Comparison of ENCODE assay signal across 8 mouse cellular contexts in the genomic region with DNA sequence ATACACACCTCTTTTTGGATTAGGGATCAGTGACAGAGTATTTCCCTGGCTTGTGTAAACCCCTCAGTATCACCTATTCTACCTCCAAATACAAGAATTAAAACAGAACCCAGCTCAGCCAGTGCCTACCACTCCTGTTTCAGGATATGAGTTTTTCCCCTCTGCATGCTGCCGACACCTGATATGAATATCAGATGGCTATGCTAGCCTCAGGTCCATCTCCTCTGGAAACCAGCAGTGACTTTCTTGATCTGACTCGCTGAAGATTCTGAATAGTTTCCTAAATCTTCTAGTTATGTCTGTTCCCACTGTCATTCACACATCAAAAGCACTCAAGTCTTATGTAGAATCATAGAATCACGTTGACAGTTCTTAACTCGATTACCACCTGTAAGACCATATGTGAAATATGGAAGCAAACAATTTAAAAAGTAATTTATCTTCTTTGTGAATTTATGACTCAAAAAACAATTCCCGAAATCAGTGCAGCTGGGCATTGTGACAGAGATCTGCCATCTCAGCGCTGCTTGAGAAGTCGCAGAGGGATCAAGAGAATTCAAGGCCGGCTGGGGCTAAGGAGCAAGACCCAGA. TPM values are rescaled to one million over a fixed set of nuclear protein-coding genes. Genes with fewer than 3 reads are reported as not detected.
DNase-seq lines count a peak whose midpoint lies in the region; ATAC-seq and TF ChIP-seq lines count a peak whose summit lies in the region.

No protein-coding gene starts in this region.

- peaks cover 14% of the 10 kb centered on the region for H3K4me1 ChIP-seq in kidney, embryonic 15.5 days
- peaks cover 11% of the 10 kb centered on the region for H3K4me1 ChIP-seq in bone marrow macrophage, adult 2 months (ENCODE audit: control insufficient read depth, insufficient read depth, low read length)
- H3K4me1 ChIP-seq in heart, embryonic 16.5 days (ENCODE audit: control insufficient read depth, insufficient read depth, low read length): peaks cover 9% of the 10 kb centered on the region
- peaks cover 36% of the 10 kb centered on the region for H3K4me1 ChIP-seq in midbrain, embryonic 10.5 days

- H3K27me3 ChIP-seq in kidney, embryonic 15.5 days: no peaks in the 10 kb centered on the region
- H3K27me3 ChIP-seq in heart, embryonic 16.5 days (ENCODE audit: control insufficient read depth, insufficient read depth, low read length): no peaks in the 10 kb centered on the region
- H3K27me3 ChIP-seq in midbrain, embryonic 10.5 days (ENCODE audit: low read depth, poor library complexity, severe bottlenecking): no peaks in the 10 kb centered on the region

- no peak overlapping the region for H3K9ac ChIP-seq in kidney, embryonic 15.5 days
- peak overlapping the region; percentile 75; the same call in 1 of the 2 replicates for H3K9ac ChIP-seq in heart, embryonic 16.5 days (ENCODE audit: low read length)

- no peak for TF ChIP-seq POLR2A in bone marrow macrophage, adult 2 months (IDR thresholded peaks at IDR 0.05; ENCODE audit: borderline replicate concordance, low read depth, low read length)

- no peak for DNase-seq in kidney, adult 18-20 months
- DNase-seq in midbrain, embryonic 10.5 days (ENCODE audit: low spot score): no peak
- DNase-seq in thymus, postnatal 4 days: no peak
- no peak for DNase-seq in thymus, postnatal 36 days

- no peak for TF ChIP-seq CTCF in bone marrow macrophage, adult 2 months (IDR thresholded peaks at IDR 0.05; ENCODE audit: low read depth, low read length)

- H3K4me2 ChIP-seq in kidney, embryonic 15.5 days: peak overlapping the region; percentile 83
- H3K4me2 ChIP-seq in heart, embryonic 16.5 days (ENCODE audit: low read depth, low read length): peak overlapping the region; percentile 73

- H3K4me3 ChIP-seq in kidney, embryonic 15.5 days (replicated peaks): peak overlapping the region; percentile 57
- peak overlapping the region; percentile 65 for H3K4me3 ChIP-seq in bone marrow macrophage, adult 2 months (ENCODE audit: insufficient read depth, low read length)
- H3K4me3 ChIP-seq in heart, embryonic 16.5 days (ENCODE audit: low read length): peak overlapping the region; percentile 69
- H3K4me3 ChIP-seq in midbrain, embryonic 10.5 days: peak overlapping the region; percentile 62

- H3K27ac ChIP-seq in kidney, embryonic 15.5 days: peak overlapping the region; percentile 87
- H3K27ac ChIP-seq in bone marrow macrophage, adult 2 months (ENCODE audit: insufficient read depth, low read depth, low read length): peak overlapping the region; percentile 82
- peak overlapping the region; percentile 84 for H3K27ac ChIP-seq in heart, embryonic 16.5 days (ENCODE audit: low read length)
- H3K27ac ChIP-seq in midbrain, embryonic 10.5 days (replicated peaks): peak overlapping the region; percentile 91

- no peaks in the 10 kb centered on the region for H3K36me3 ChIP-seq in kidney, embryonic 15.5 days
- H3K36me3 ChIP-seq in heart, embryonic 16.5 days (ENCODE audit: control insufficient read depth, insufficient read depth): no peaks in the 10 kb centered on the region
- H3K36me3 ChIP-seq in midbrain, embryonic 10.5 days: no peaks in the 10 kb centered on the region

- 38% methylated on average over 8 of the region's 8 CpGs for WGBS in kidney, embryonic 15.5 days
- 51% methylated on average over 8 of the region's 8 CpGs for WGBS in heart, embryonic 16.5 days
- WGBS in midbrain, embryonic 10.5 days: 55% methylated on average over 8 of the region's 8 CpGs

- no peak for ATAC-seq in kidney, embryonic 15.5 days (replicated peaks; ENCODE audit: low FRiP score)
- no peak for ATAC-seq in heart, embryonic 16.5 days (replicated peaks; ENCODE audit: extremely low read depth, insufficient read depth, low FRiP score)
- no peak for ATAC-seq in inflammation-experienced regulatory T-cells, adult 6 months

- H3K9me3 ChIP-seq in kidney, embryonic 15.5 days (replicated peaks): no peaks in the 10 kb centered on the region
- no peaks in the 10 kb centered on the region for H3K9me3 ChIP-seq in heart, embryonic 16.5 days (replicated peaks; ENCODE audit: control insufficient read depth, low read length)
- H3K9me3 ChIP-seq in midbrain, embryonic 10.5 days (replicated peaks): no peaks in the 10 kb centered on the region

RNA-seq across cellular contexts. Expression of a gene that starts 0.4 kb away (rescaled TPM):
- 13.2 and 18.4 TPM in 2 replicates for polyA plus RNA-seq in kidney, embryonic 15.5 days (2015; fragmentation: Nextera tagmentation; extraction: Ambion mirVana)
- polyA plus RNA-seq in bone marrow macrophage, adult 2 months (2012; ENCODE audit: insufficient read depth, insufficient read length, missing spikeins): 43.3 and 46.4 TPM in 2 replicates
- 5.8 and 6.0 TPM in 2 replicates for polyA plus RNA-seq in heart, embryonic 16.5 days (2015; fragmentation: Nextera tagmentation; extraction: Ambion mirVana)
- polyA plus RNA-seq in midbrain, embryonic 10.5 days (2016; fragmentation: Nextera tagmentation; extraction: Ambion mirVana): 4.9 and 5.8 TPM in 2 replicates
- 10 to 100 TPM in 1 of 3 experiments, 1 to 10 TPM in 2; 2.3 to 15.1 (median 4.4) TPM for polyA plus RNA-seq in inflammation-experienced regulatory T-cells, adult 6 months (2017; shearing (Covaris generic))

RNA-seq across cellular contexts. Expression of a gene that starts 22.9 kb away (rescaled TPM):
- polyA plus RNA-seq in kidney, embryonic 15.5 days (2015; fragmentation: Nextera tagmentation; extraction: Ambion mirVana): not detected in 2 replicates
- polyA plus RNA-seq in bone marrow macrophage, adult 2 months (2012; ENCODE audit: insufficient read depth, insufficient read length, missing spikeins): not detected in 2 replicates
- polyA plus RNA-seq in heart, embryonic 16.5 days (2015; fragmentation: Nextera tagmentation; extraction: Ambion mirVana): not detected in 2 replicates
- polyA plus RNA-seq in midbrain, embryonic 10.5 days (2016; fragmentation: Nextera tagmentation; extraction: Ambion mirVana): not detected in 2 replicates
- not detected for polyA plus RNA-seq in inflammation-experienced regulatory T-cells, adult 6 months (2017; shearing (Covaris generic))

RNA-seq across cellular contexts. Expression of a gene that starts 31.2 kb away (rescaled TPM):
- 0.17 TPM in 1 of 2 replicates, not detected in the other for polyA plus RNA-seq in kidney, embryonic 15.5 days (2015; fragmentation: Nextera tagmentation; extraction: Ambion mirVana)
- not detected in 2 replicates for polyA plus RNA-seq in bone marrow macrophage, adult 2 months (2012; ENCODE audit: insufficient read depth, insufficient read length, missing spikeins)
- not detected in 2 replicates for polyA plus RNA-seq in heart, embryonic 16.5 days (2015; fragmentation: Nextera tagmentation; extraction: Ambion mirVana)
- polyA plus RNA-seq in midbrain, embryonic 10.5 days (2016; fragmentation: Nextera tagmentation; extraction: Ambion mirVana): not detected in 2 replicates
- polyA plus RNA-seq in inflammation-experienced regulatory T-cells, adult 6 months (2017; shearing (Covaris generic)): not detected

RNA-seq across cellular contexts. Expression of a gene that starts 49.4 kb away (rescaled TPM):
- polyA plus RNA-seq in kidney, embryonic 15.5 days (2015; fragmentation: Nextera tagmentation; extraction: Ambion mirVana): 0.94 and 1.5 TPM in 2 replicates
- polyA plus RNA-seq in bone marrow macrophage, adult 2 months (2012; ENCODE audit: insufficient read depth, insufficient read length, missing spikeins): not detected in 2 replicates
- 0.12 TPM in 1 of 2 replicates, not detected in the other for polyA plus RNA-seq in heart, embryonic 16.5 days (2015; fragmentation: Nextera tagmentation; extraction: Ambion mirVana)
- not detected in 2 replicates for polyA plus RNA-seq in midbrain, embryonic 10.5 days (2016; fragmentation: Nextera tagmentation; extraction: Ambion mirVana)
- polyA plus RNA-seq in inflammation-experienced regulatory T-cells, adult 6 months (2017; shearing (Covaris generic)): under 1 TPM in 1 of 3 experiments, not detected in 2; 0.36 TPM

RNA-seq across cellular contexts. Expression of a gene that starts 49.5 kb away (rescaled TPM):
- 0.26 TPM in 1 of 2 replicates, not detected in the other for polyA plus RNA-seq in kidney, embryonic 15.5 days (2015; fragmentation: Nextera tagmentation; extraction: Ambion mirVana)
- polyA plus RNA-seq in bone marrow macrophage, adult 2 months (2012; ENCODE audit: insufficient read depth, insufficient read length, missing spikeins): not detected in 2 replicates
- polyA plus RNA-seq in heart, embryonic 16.5 days (2015; fragmentation: Nextera tagmentation; extraction: Ambion mirVana): not detected in 2 replicates
- polyA plus RNA-seq in midbrain, embryonic 10.5 days (2016; fragmentation: Nextera tagmentation; extraction: Ambion mirVana): not detected in 2 replicates
- polyA plus RNA-seq in inflammation-experienced regulatory T-cells, adult 6 months (2017; shearing (Covaris generic)): not detected
